Mouse (Mus musculus) midbrain, postnatal 0 days (tissue): ENCODE results near the gene Pds5a. TPM values are rescaled to one million over a fixed set of nuclear protein-coding genes. Genes with fewer than 3 reads are reported as not detected.

Experiments used
- ATAC-seq: fragments of 200-750 bp; cut with Nextera tagmentation; 2 replicates; pipeline ENCODE4 v1.8.0; 2017; ENCODE audit warnings: moderate number of reproducible peaks, mild to moderate bottlenecking, moderate TSS enrichment, moderate library complexity; ENCODE audit not compliant: low FRiP score
- DNase-seq: peaks from one replicate; pipeline ENCODE4 v3.0.0-alpha.2; 2015; ENCODE audit warnings: low spot score
- H3K27ac ChIP-seq: fragments of 300-500 bp; sonication (generic); 2 replicates; pipeline ENCODE4 v1.5.1; 2014; ENCODE audit warnings: low read depth, mild to moderate bottlenecking, low read length, mixed read lengths
- H3K27me3 ChIP-seq: fragments of 300-500 bp; sonication (generic); 2 replicates; pipeline ENCODE4 v1.6.1; 2014; ENCODE audit warnings: low read length, control low read depth, mixed read lengths; ENCODE audit not compliant: insufficient read depth
- H3K36me3 ChIP-seq: fragments of 300-500 bp; sonication (generic); 2 replicates; pipeline ENCODE4 v1.6.1; 2014; ENCODE audit warnings: low read length, control low read depth, mixed read lengths; ENCODE audit not compliant: insufficient read depth
- H3K4me1 ChIP-seq: fragments of 300-500 bp; sonication (generic); 2 replicates; pipeline ENCODE4 v1.6.1; 2014; ENCODE audit warnings: mild to moderate bottlenecking, control low read depth, antibody characterized with exemption, low read length, mixed read lengths; ENCODE audit not compliant: insufficient read depth
- H3K4me2 ChIP-seq: fragments of 300-500 bp; sonication (generic); 2 replicates; pipeline ENCODE4 v1.6.1; 2014; ENCODE audit warnings: low read depth, mild to moderate bottlenecking, low read length, mixed read lengths; ENCODE audit not compliant: poor library complexity, severe bottlenecking
- H3K4me3 ChIP-seq: fragments of 300-500 bp; sonication (generic); 2 replicates; pipeline ENCODE4 v1.5.1; 2014; ENCODE audit warnings: low read depth, mild to moderate bottlenecking, low read length, moderate library complexity
- H3K9ac ChIP-seq: fragments of 300-500 bp; sonication (generic); replicated peaks from 2 replicates; pipeline ENCODE4 v1.6.1; 2014; ENCODE audit warnings: mild to moderate bottlenecking, low read length, moderate library complexity, mixed read lengths; ENCODE audit not compliant: poor library complexity, severe bottlenecking
- H3K9me3 ChIP-seq: fragments of 300-500 bp; sonication (generic); 2 replicates; pipeline ENCODE4 v1.6.1; 2016; ENCODE audit warnings: low read length, control low read depth
- CTCF ChIP-seq: IDR thresholded peaks from 2 replicates; pipeline ENCODE4 v1.5.1; 2016; ENCODE audit warnings: antibody characterized with exemption, mild to moderate bottlenecking
- WGBS: fragments of 180-500 bp; shearing (Covaris S2); extraction: QIAGEN DNeasy Blood & Tissue Kit; methylation state at CpG from one replicate; pipeline ENCODE4 v1.1.7; 2014; 5-methylcytosine and 5-hydroxymethylcytosine counted together
- polyA plus RNA-seq: library from polyadenylated mRNA; unstranded; fragments of >200 nt; fragmentation: Nextera tagmentation; extraction: Ambion mirVana; gene quantifications from 2 replicates; pipeline ENCODE4 v1.2.1, GENCODE M21; 2015
- total RNA-seq: library from RNA; depleted of rRNA; stranded (reverse); fragments of >200 nt; gene quantifications from 2 replicates; pipeline ENCODE4 v1.2.3, GENCODE M21; 2014

Gene Pds5a
- total and polyA plus RNA-seq, 2 experiments from 2014 or later = 21.2 to 66.5 TPM

- H3K27ac ChIP-seq = no peak overlapping the region
Observed at GRCm38 (mm10) chr5:65688806-65689205, 9.3 kb downstream of the Pds5a start.

GRCm38 (mm10) chr5:65686806-65687205, 11.3 kb downstream of the Pds5a start:
- H3K9ac ChIP-seq = no peak overlapping the region
- no peak overlapping the region for H3K4me3 ChIP-seq
- no peaks in the 10 kb centered on the region for H3K27me3 ChIP-seq
- TF ChIP-seq CTCF = no peak
- DNase-seq (no peak), ATAC-seq (no peak)
- H3K9me3 ChIP-seq = no peaks in the 10 kb centered on the region
- H3K27ac ChIP-seq = no peak overlapping the region
- no peaks in the 10 kb centered on the region for H3K4me1 ChIP-seq
- no peak overlapping the region for H3K4me2 ChIP-seq
- H3K36me3 ChIP-seq = peaks cover 7% of the 10 kb centered on the region; the same call in 1 of the 2 replicates
- WGBS = 69% methylated on average over 3 of the region's 3 CpGs

More at GRCm38 (mm10) chr5:65688806-65689205, 9.3 kb downstream of the Pds5a start:
- TF ChIP-seq CTCF = no peak
- no peak overlapping the region for H3K4me2 ChIP-seq
- H3K36me3 ChIP-seq = peaks cover 7% of the 10 kb centered on the region; the same call in 1 of the 2 replicates
- no peaks in the 10 kb centered on the region for H3K4me1 ChIP-seq
- H3K9me3 ChIP-seq = no peaks in the 10 kb centered on the region
- WGBS = 89% methylated on average over 3 of the region's 3 CpGs
- H3K4me3 ChIP-seq = no peak overlapping the region
- H3K9ac ChIP-seq = no peak overlapping the region
- ATAC-seq (no peak), DNase-seq (no peak)
- no peaks in the 10 kb centered on the region for H3K27me3 ChIP-seq

- WGBS = 88% methylated on average over 5 of the region's 5 CpGs
- Histone ChIP-seq H3K27me3 (no peaks in the 10 kb centered on the region), H3K27ac (no peak overlapping the region), H3K4me2 (no peak overlapping the region), H3K36me3 (peaks cover 2% of the 10 kb centered on the region; the same call in 1 of the 2 replicates), H3K9me3 (no peaks in the 10 kb centered on the region), H3K9ac (no peak overlapping the region), H3K4me3 (no peak overlapping the region), H3K4me1 (no peaks in the 10 kb centered on the region)
- no peak for TF ChIP-seq CTCF
- DNase-seq = peak; percentile 7
- ATAC-seq = no peak
Observed at GRCm38 (mm10) chr5:65678826-65679225, 19.2 kb downstream of the Pds5a start.

GRCm38 (mm10) chr5:65672162-65672561, 25.9 kb downstream of the Pds5a start:
- TF ChIP-seq CTCF = no peak
- H3K9ac ChIP-seq = no peak overlapping the region

GRCm38 (mm10) chr5:65667644-65668043, 30.4 kb downstream of the Pds5a start:
- no peak overlapping the region for H3K4me2 ChIP-seq
- H3K27me3 ChIP-seq = no peaks in the 10 kb centered on the region
- H3K9me3 ChIP-seq = no peaks in the 10 kb centered on the region
- no peak for ATAC-seq
- DNase-seq = no peak
- no peaks in the 10 kb centered on the region for H3K4me1 ChIP-seq
- no peak overlapping the region for H3K4me3 ChIP-seq
- no peak for TF ChIP-seq CTCF
- 95% methylated on average over 3 of the region's 3 CpGs for WGBS
- no peak overlapping the region for H3K9ac ChIP-seq
- H3K27ac ChIP-seq = no peak overlapping the region
- H3K36me3 ChIP-seq = no peaks in the 10 kb centered on the region

More at GRCm38 (mm10) chr5:65672162-65672561, 25.9 kb downstream of the Pds5a start:
- Histone ChIP-seq H3K4me2 (no peak overlapping the region), H3K4me1 (no peaks in the 10 kb centered on the region), H3K36me3 (no peaks in the 10 kb centered on the region), H3K9me3 (no peaks in the 10 kb centered on the region), H3K27me3 (no peaks in the 10 kb centered on the region), H3K27ac (no peak overlapping the region), H3K4me3 (no peak overlapping the region)
- ATAC-seq (no peak), DNase-seq (no peak)

GRCm38 (mm10) chr5:65665370-65665769, 32.7 kb downstream of the Pds5a start:
- no peak for DNase-seq

More at GRCm38 (mm10) chr5:65665370-65665769, 32.7 kb downstream of the Pds5a start:
- Histone ChIP-seq H3K4me3 (no peak overlapping the region), H3K27me3 (no peaks in the 10 kb centered on the region), H3K9me3 (no peaks in the 10 kb centered on the region), H3K9ac (no peak overlapping the region), H3K4me1 (no peaks in the 10 kb centered on the region), H3K4me2 (no peak overlapping the region), H3K27ac (no peak overlapping the region), H3K36me3 (no peaks in the 10 kb centered on the region)
- no peak for ATAC-seq
- TF ChIP-seq CTCF = no peak
- WGBS = 77% methylated on average over 1 of the region's 1 CpGs
